Mouse (Mus musculus): ENCODE data around the gene Rgs7. TPM values are rescaled to one million over a fixed set of nuclear protein-coding genes. Genes with fewer than 3 reads are reported as not detected.

The Rgs7 gene
- polyA plus RNA-seq, 1 experiment from 2014 or later, result not detected

- no peak for DNase-seq (ENCODE audit: low spot score)
Observed at GRCm38 (mm10) chr1:175178733-175179132, 313.6 kb downstream of the Rgs7 start.

GRCm38 (mm10) chr1:175174918-175175675 is 317.2 kb downstream of the Rgs7 start:
- no peak for DNase-seq (ENCODE audit: low spot score)

- DNase-seq (ENCODE audit: low spot score), result no peak
Observed at GRCm38 (mm10) chr1:175155469-175155868, 336.8 kb downstream of the Rgs7 start.

GRCm38 (mm10) chr1:175143051-175143450 is 349.2 kb downstream of the Rgs7 start:
- no peak for DNase-seq (ENCODE audit: low spot score)

- no peak for DNase-seq (ENCODE audit: low spot score)
Observed at GRCm38 (mm10) chr1:175128525-175128924, 363.8 kb downstream of the Rgs7 start.

- DNase-seq (ENCODE audit: low spot score), result no peak
Observed at GRCm38 (mm10) chr1:175124416-175124815, 367.9 kb downstream of the Rgs7 start.

- no peak for DNase-seq (ENCODE audit: low spot score)
Observed at GRCm38 (mm10) chr1:175118904-175119555, 373.3 kb downstream of the Rgs7 start.

- DNase-seq (ENCODE audit: low spot score), result no peak
Observed at GRCm38 (mm10) chr1:175108270-175108860, 383.9 kb downstream of the Rgs7 start.

GRCm38 (mm10) chr1:175106315-175106714 is 386.0 kb downstream of the Rgs7 start:
- DNase-seq (ENCODE audit: low spot score), result no peak

- no peak for DNase-seq (ENCODE audit: low spot score)
Observed at GRCm38 (mm10) chr1:175105426-175105825, 386.9 kb downstream of the Rgs7 start.

- no peak for DNase-seq (ENCODE audit: low spot score)
Observed at GRCm38 (mm10) chr1:175097014-175097413, 395.3 kb downstream of the Rgs7 start.

- DNase-seq (ENCODE audit: low spot score), result no peak
Observed at GRCm38 (mm10) chr1:175082104-175082503, 410.2 kb downstream of the Rgs7 start.

- DNase-seq (ENCODE audit: low spot score), result no peak
Observed at GRCm38 (mm10) chr1:175079819-175080608, 412.3 kb downstream of the Rgs7 start.

- DNase-seq (ENCODE audit: low spot score), result no peak
Observed at GRCm38 (mm10) chr1:175073500-175074232, 418.6 kb downstream of the Rgs7 start.

GRCm38 (mm10) chr1:175069758-175070290 is 422.5 kb downstream of the Rgs7 start:
- DNase-seq (ENCODE audit: low spot score), result no peak

GRCm38 (mm10) chr1:175049121-175049520 is 443.2 kb downstream of the Rgs7 start:
- no peak for DNase-seq (ENCODE audit: low spot score)

- DNase-seq (ENCODE audit: low spot score), result no peak
Observed at GRCm38 (mm10) chr1:175041167-175041817, 451.0 kb downstream of the Rgs7 start.

- no peak for DNase-seq (ENCODE audit: low spot score)
Observed at GRCm38 (mm10) chr1:175040038-175040437, 452.3 kb downstream of the Rgs7 start.

- DNase-seq (ENCODE audit: low spot score), result no peak
Observed at GRCm38 (mm10) chr1:175039567-175039966, 452.7 kb downstream of the Rgs7 start.

- DNase-seq (ENCODE audit: low spot score), result no peak
Observed at GRCm38 (mm10) chr1:175035461-175035860, 456.8 kb downstream of the Rgs7 start.

Data from thymus, postnatal 0 days (tissue).